Mouse (Mus musculus): Measurements from ENCODE around the gene B230118H07Rik. TPM values are rescaled to one million over a fixed set of nuclear protein-coding genes. Genes with fewer than 3 reads are reported as not detected.

The B230118H07Rik gene
- polyA plus RNA-seq, 1 experiment from 2014 or later = 20.2 TPM

GRCm38 (mm10) chr2:101638979-101639839 lies 10.1 kb downstream of the B230118H07Rik start:
- no peak for DNase-seq
- no peaks in the 10 kb centered on the region for H3K4me1 ChIP-seq (replicated peaks)
- no peak overlapping the region for H3K4me3 ChIP-seq (replicated peaks)
- no peak overlapping the region for H3K9ac ChIP-seq
- H3K27ac ChIP-seq = no peak overlapping the region
- H3K36me3 ChIP-seq = no peaks in the 10 kb centered on the region
- H3K9me3 ChIP-seq (replicated peaks) = no peaks in the 10 kb centered on the region
- ATAC-seq (ENCODE audit: low read depth) = no peak
- no peak overlapping the region for H3K4me2 ChIP-seq
- H3K27me3 ChIP-seq = no peaks in the 10 kb centered on the region
- WGBS (ENCODE audit: insufficient replicate concordance) = 74% methylated on average over 7 of the region's 7 CpGs

DNA sequence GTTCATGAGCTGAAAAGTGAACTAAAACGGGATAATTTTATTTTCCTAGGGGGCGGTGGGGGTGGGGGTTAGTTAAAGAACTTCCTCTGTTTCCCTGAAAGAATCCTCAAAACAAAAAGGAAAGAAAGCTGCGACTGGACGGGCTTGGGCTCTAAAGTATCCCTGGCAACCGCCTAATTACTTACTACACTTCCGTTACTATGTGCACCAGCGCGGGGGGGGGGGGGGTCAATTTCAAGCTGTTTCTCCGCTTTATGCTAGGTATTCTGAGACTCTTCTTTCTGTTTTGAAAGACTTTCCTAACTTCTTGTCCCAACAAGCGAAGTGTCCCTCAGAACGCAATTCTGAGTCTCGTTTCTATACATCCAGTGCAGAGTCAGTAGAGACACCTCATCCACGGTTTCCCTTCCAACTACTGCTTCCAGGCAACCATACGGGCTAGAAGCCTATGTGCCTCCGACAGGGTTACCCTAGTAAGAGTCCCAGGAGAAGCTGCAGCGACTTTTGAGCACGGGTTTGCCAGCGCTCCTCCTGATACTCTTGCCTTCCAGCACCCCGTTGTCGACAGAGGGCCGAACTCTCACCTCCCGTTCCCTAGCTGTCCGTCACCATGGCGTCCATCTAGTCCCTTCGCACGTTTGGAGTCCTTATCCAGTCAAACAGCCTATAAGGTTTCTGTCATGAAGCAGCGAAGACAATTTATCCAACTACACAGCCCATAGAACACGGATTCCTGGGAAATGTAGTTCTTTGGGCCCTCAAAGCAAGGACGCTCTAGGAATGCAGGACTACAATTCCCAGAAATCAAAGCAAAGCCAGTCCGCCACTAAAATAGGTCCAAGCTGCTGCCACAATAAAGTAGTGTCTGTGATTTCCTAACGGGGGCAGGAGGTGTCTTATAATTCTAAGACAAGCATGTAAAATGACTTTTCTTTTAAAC lies 20.8 kb downstream of the B230118H07Rik start:
- H3K36me3 ChIP-seq = no peaks in the 10 kb centered on the region
- H3K9ac ChIP-seq = peak overlapping the region; percentile 67
- no peaks in the 10 kb centered on the region for H3K9me3 ChIP-seq (replicated peaks)
- H3K27ac ChIP-seq = peak overlapping the region; percentile 26; the same call in 1 of the 2 replicates
- no peaks in the 10 kb centered on the region for H3K27me3 ChIP-seq
- WGBS (ENCODE audit: insufficient replicate concordance) = 2% methylated on average over 31 of the region's 31 CpGs
- H3K4me3 ChIP-seq (replicated peaks) = peak overlapping the region; percentile 68
- DNase-seq (peak; percentile 71), ATAC-seq (ENCODE audit: low read depth) (peak; percentile 99)
- peak overlapping the region; percentile 74 for H3K4me2 ChIP-seq
- H3K4me1 ChIP-seq (replicated peaks) = 0 out of 2 replicates have a peak, but pooled peaks cover 3% of the 10 kb centered on the region

DNA sequence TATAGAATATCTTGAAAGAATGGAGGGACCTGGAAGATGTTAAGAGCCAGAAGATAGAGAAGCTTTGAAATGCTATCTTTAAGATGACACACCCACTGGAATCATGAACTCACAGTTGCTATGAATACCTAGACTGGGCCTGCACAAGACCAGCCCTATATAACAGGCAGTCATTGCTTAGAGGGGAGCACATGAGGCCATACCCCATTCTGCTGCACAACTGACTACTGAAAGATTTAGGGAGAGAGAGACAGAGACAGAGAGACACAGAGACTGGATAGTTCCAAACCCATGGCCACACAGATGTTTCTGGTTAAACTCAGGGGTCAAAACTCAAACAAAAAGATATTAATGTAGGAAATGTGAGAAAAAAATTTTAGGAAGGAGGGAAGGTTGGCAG lies 22.1 kb downstream of the B230118H07Rik start:
- H3K9me3 ChIP-seq (replicated peaks) = no peaks in the 10 kb centered on the region
- H3K27me3 ChIP-seq = no peaks in the 10 kb centered on the region
- no peak overlapping the region for H3K9ac ChIP-seq
- H3K36me3 ChIP-seq = no peaks in the 10 kb centered on the region
- no peak overlapping the region for H3K4me2 ChIP-seq
- no peak for DNase-seq
- H3K4me1 ChIP-seq (replicated peaks) = 0 out of 2 replicates have a peak, but pooled peaks cover 3% of the 10 kb centered on the region
- no peak overlapping the region for H3K4me3 ChIP-seq (replicated peaks)
- H3K27ac ChIP-seq = no peak overlapping the region
- no peak for ATAC-seq (ENCODE audit: low read depth)

- Histone ChIP-seq H3K36me3 (no peaks in the 10 kb centered on the region), H3K27me3 (no peaks in the 10 kb centered on the region), H3K9ac (no peak within 1 kb of the TSS), H3K27ac (no peak within 1 kb of the TSS), H3K4me2 (no peak within 1 kb of the TSS), H3K4me1 (replicated peaks) (0 out of 2 replicates have a peak, but pooled peaks cover 3% of the 10 kb centered on the region), H3K4me3 (replicated peaks) (no peak within 1 kb of the TSS), H3K9me3 (replicated peaks) (no peaks in the 10 kb centered on the region)
- no peak for ATAC-seq (ENCODE audit: low read depth)
- DNase-seq = no peak
- 39% methylated on average over 4 of the region's 4 CpGs for WGBS (ENCODE audit: insufficient replicate concordance)
These were observed 24.8 kb downstream of the B230118H07Rik start, which contains the start of gene Rag2 for GRCm38 (mm10) chr2:101624526-101624925. Rag2 (plus strand) TSS chr2:101624718.

- 46% methylated on average over 2 of the region's 2 CpGs for WGBS (ENCODE audit: insufficient replicate concordance)
- no peak overlapping the region for H3K4me2 ChIP-seq
- no peaks in the 10 kb centered on the region for H3K36me3 ChIP-seq
- no peak overlapping the region for H3K9ac ChIP-seq
- no peak overlapping the region for H3K4me3 ChIP-seq (replicated peaks)
- H3K27ac ChIP-seq = no peak overlapping the region
- no peak for ATAC-seq (ENCODE audit: low read depth)
- no peak for DNase-seq
- no peaks in the 10 kb centered on the region for H3K9me3 ChIP-seq (replicated peaks)
- H3K27me3 ChIP-seq = no peaks in the 10 kb centered on the region
- H3K4me1 ChIP-seq (replicated peaks) = 0 out of 2 replicates have a peak, but pooled peaks cover 3% of the 10 kb centered on the region
These were observed 25.3 kb downstream of the B230118H07Rik start for GRCm38 (mm10) chr2:101624011-101624410.

- Histone ChIP-seq H3K9ac (no peak overlapping the region), H3K4me1 (replicated peaks) (0 out of 2 replicates have a peak, but pooled peaks cover 3% of the 10 kb centered on the region), H3K9me3 (replicated peaks) (no peaks in the 10 kb centered on the region), H3K36me3 (no peaks in the 10 kb centered on the region), H3K4me3 (replicated peaks) (no peak overlapping the region), H3K27ac (no peak overlapping the region), H3K4me2 (no peak overlapping the region), H3K27me3 (no peaks in the 10 kb centered on the region)
- ATAC-seq (ENCODE audit: low read depth) (no peak), DNase-seq (no peak)
- WGBS (ENCODE audit: insufficient replicate concordance) = 77% methylated on average over 2 of the region's 2 CpGs
These were observed 26.3 kb downstream of the B230118H07Rik start for GRCm38 (mm10) chr2:101623042-101623441.

GRCm38 (mm10) chr2:101621611-101622010 lies 27.7 kb downstream of the B230118H07Rik start:
- WGBS (ENCODE audit: insufficient replicate concordance) = 26% methylated on average over 7 of the region's 7 CpGs
- ATAC-seq (ENCODE audit: low read depth) = no peak
- H3K4me2 ChIP-seq = no peak overlapping the region
- DNase-seq = no peak
- no peaks in the 10 kb centered on the region for H3K27me3 ChIP-seq
- no peaks in the 10 kb centered on the region for H3K9me3 ChIP-seq (replicated peaks)
- no peaks in the 10 kb centered on the region for H3K4me1 ChIP-seq (replicated peaks)
- no peak overlapping the region for H3K27ac ChIP-seq
- H3K4me3 ChIP-seq (replicated peaks) = no peak overlapping the region
- no peak overlapping the region for H3K9ac ChIP-seq
- no peaks in the 10 kb centered on the region for H3K36me3 ChIP-seq

DNA sequence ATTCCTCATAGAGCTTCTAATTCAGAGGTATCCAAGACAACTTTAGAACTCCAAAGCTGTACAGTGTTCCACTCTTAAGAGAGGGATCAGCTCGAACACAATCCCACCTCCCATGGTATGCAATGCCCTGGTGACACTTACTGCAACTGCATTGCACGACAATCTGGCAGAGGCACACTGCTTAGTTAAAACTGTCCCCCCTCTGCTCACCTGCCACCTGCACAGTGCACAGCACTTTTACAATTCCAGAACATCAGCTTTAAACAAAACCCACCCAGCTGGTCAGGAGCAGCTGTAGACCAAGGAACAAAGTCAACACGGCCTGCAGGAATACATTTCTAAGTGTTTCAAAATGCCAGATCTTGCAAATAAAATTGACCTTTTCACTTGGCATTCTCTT lies 28.4 kb downstream of the B230118H07Rik start:
- H3K4me3 ChIP-seq (replicated peaks) = no peak overlapping the region
- no peak for ATAC-seq (ENCODE audit: low read depth)
- 48% methylated on average over 3 of the region's 3 CpGs for WGBS (ENCODE audit: insufficient replicate concordance)
- no peak overlapping the region for H3K4me2 ChIP-seq
- no peak overlapping the region for H3K9ac ChIP-seq
- no peaks in the 10 kb centered on the region for H3K27me3 ChIP-seq
- no peak for DNase-seq
- H3K36me3 ChIP-seq = no peaks in the 10 kb centered on the region
- no peaks in the 10 kb centered on the region for H3K9me3 ChIP-seq (replicated peaks)
- H3K4me1 ChIP-seq (replicated peaks) = no peaks in the 10 kb centered on the region
- H3K27ac ChIP-seq = no peak overlapping the region

DNA sequence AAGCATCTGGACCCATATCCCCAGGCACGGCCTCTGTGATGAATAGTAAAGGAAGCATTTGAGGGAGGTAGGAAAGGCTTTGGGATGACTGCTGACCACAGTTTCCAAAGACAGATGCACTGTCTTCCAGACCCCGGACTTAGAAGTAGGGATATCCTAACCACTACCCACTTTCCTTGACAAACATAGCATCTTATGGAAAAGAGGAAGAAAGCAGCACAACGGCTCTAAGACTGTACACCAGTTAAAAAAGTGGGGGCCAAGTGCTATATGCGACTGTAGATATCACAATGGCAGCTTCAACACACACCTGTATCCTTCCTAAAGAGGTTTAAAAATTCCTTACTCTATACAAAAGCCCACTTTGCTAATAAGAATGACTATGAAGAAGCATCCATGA lies 31.0 kb downstream of the B230118H07Rik start:
- H3K4me2 ChIP-seq = no peak overlapping the region
- ATAC-seq (ENCODE audit: low read depth) (no peak), DNase-seq (no peak)
- no peaks in the 10 kb centered on the region for H3K4me1 ChIP-seq (replicated peaks)
- H3K27me3 ChIP-seq = no peaks in the 10 kb centered on the region
- H3K4me3 ChIP-seq (replicated peaks) = no peak overlapping the region
- WGBS (ENCODE audit: insufficient replicate concordance) = 42% methylated on average over 4 of the region's 4 CpGs
- H3K36me3 ChIP-seq = no peaks in the 10 kb centered on the region
- H3K27ac ChIP-seq = no peak overlapping the region
- no peaks in the 10 kb centered on the region for H3K9me3 ChIP-seq (replicated peaks)
- H3K9ac ChIP-seq = no peak overlapping the region

GRCm38 (mm10) chr2:101615464-101616305 lies 33.6 kb downstream of the B230118H07Rik start:
- 63% methylated on average over 10 of the region's 10 CpGs for WGBS (ENCODE audit: insufficient replicate concordance)
- H3K4me1 ChIP-seq (replicated peaks) = no peaks in the 10 kb centered on the region

More at GRCm38 (mm10) chr2:101615464-101616305, 33.6 kb downstream of the B230118H07Rik start:
- Histone ChIP-seq H3K27ac (no peak overlapping the region), H3K4me2 (no peak overlapping the region), H3K4me3 (replicated peaks) (no peak overlapping the region), H3K27me3 (no peaks in the 10 kb centered on the region), H3K9me3 (replicated peaks) (no peaks in the 10 kb centered on the region), H3K36me3 (no peaks in the 10 kb centered on the region), H3K9ac (no peak overlapping the region)
- no peak for ATAC-seq (ENCODE audit: low read depth)
- DNase-seq = no peak

All from liver, embryonic 13.5 days (tissue).